Mouse (Mus musculus) common myeloid progenitor, adult 5-6 weeks (primary cell): ENCODE data around the gene Npdc1. TPM values are rescaled to one million over a fixed set of nuclear protein-coding genes. Genes with fewer than 3 reads are reported as not detected.

Experiments
- total RNA-seq: library from RNA; stranded (forward); fragments of 200-1000, 187-1606 nt; gene quantifications from 2 replicates; pipeline ENCODE4 v1.2.3, GENCODE M21; 2017

Npdc1 gene
- total RNA-seq, 1 experiment from 2014 or later: 0.64 TPM

Other genes starting within 250 kb of the Npdc1 start
- 0.39 and 2.2 TPM in 2 replicates for gene Nrarp, start 218.6 kb upstream of the Npdc1 start, total RNA-seq
- gene Tor4a, start 202.5 kb upstream of the Npdc1 start, total RNA-seq: 15.7 and 18.1 TPM in 2 replicates
- gene Nelfb, start 187.9 kb upstream of the Npdc1 start, total RNA-seq: 28.8 and 47.4 TPM in 2 replicates
- gene Stpg3, start 184.7 kb upstream of the Npdc1 start, total RNA-seq: not detected in 2 replicates
- not detected in 2 replicates for gene Fam166a, start 180.6 kb upstream of the Npdc1 start, total RNA-seq
- gene Tubb4b, start 174.6 kb upstream of the Npdc1 start, total RNA-seq: 486 and 513 TPM in 2 replicates
- not detected in 2 replicates for gene Slc34a3, start 165.0 kb upstream of the Npdc1 start, total RNA-seq
- not detected in 2 replicates for gene Rnf224, start 162.6 kb upstream of the Npdc1 start, total RNA-seq
- gene Rnf208, start 157.1 kb upstream of the Npdc1 start, total RNA-seq: 0.37 and 0.82 TPM in 2 replicates
- gene Cysrt1, start 156.9 kb upstream of the Npdc1 start, total RNA-seq: not detected in 2 replicates
- 0.50 and 0.87 TPM in 2 replicates for gene AL732309.1, start 152.5 kb upstream of the Npdc1 start, total RNA-seq
- 11.3 and 13.0 TPM in 2 replicates for gene Tmem203, start 143.9 kb upstream of the Npdc1 start, total RNA-seq
- 12.4 and 17.0 TPM in 2 replicates for gene Tprn, start 136.7 kb upstream of the Npdc1 start, total RNA-seq
- 65.1 and 73.3 TPM in 2 replicates for gene Ssna1, start 126.9 kb upstream of the Npdc1 start, total RNA-seq
- 35.1 and 53.1 TPM in 2 replicates for gene Anapc2, start 126.9 kb upstream of the Npdc1 start, total RNA-seq
- not detected in 2 replicates for gene Tmem210, start 111.2 kb upstream of the Npdc1 start, total RNA-seq
- gene Lrrc26, start 109.4 kb upstream of the Npdc1 start, total RNA-seq: not detected in 2 replicates
- gene Grin1, start 80.2 kb upstream of the Npdc1 start, total RNA-seq: not detected in 2 replicates
- gene Man1b1, start 67.0 kb upstream of the Npdc1 start, total RNA-seq: 40.8 and 41.3 TPM in 2 replicates
- 13.3 and 19.2 TPM in 2 replicates for gene Dpp7, start 43.0 kb upstream of the Npdc1 start, total RNA-seq
- 8.5 and 8.9 TPM in 2 replicates for gene Uap1l1, start 33.7 kb upstream of the Npdc1 start, total RNA-seq
- gene Sapcd2, start 27.0 kb upstream of the Npdc1 start, total RNA-seq: 15.1 and 17.4 TPM in 2 replicates
- not detected in 2 replicates for gene Entpd2, start 3.5 kb upstream of the Npdc1 start, total RNA-seq
- 23.5 and 27.8 TPM in 2 replicates for gene Fut7, start 23.9 kb downstream of the Npdc1 start, total RNA-seq
- gene Abca2, start 29.4 kb downstream of the Npdc1 start, total RNA-seq: 31.5 and 49.9 TPM in 2 replicates
- not detected in 2 replicates for gene Clic3, start 57.5 kb downstream of the Npdc1 start, total RNA-seq
- gene Paxx, start 61.7 kb downstream of the Npdc1 start, total RNA-seq: 19.8 and 29.1 TPM in 2 replicates
- gene Ptgds, start 70.7 kb downstream of the Npdc1 start, total RNA-seq: 4.1 TPM in 1 of 2 replicates, not detected in the other
- gene Lcn12, start 94.6 kb downstream of the Npdc1 start, total RNA-seq: not detected in 2 replicates
- gene Fbxw5, start 101.4 kb downstream of the Npdc1 start, total RNA-seq: 16.6 and 21.4 TPM in 2 replicates
- gene C8g, start 102.4 kb downstream of the Npdc1 start, total RNA-seq: 0.19 and 2.7 TPM in 2 replicates
- gene Traf2, start 147.6 kb downstream of the Npdc1 start, total RNA-seq: 11.5 and 15.8 TPM in 2 replicates
- 57.2 and 84.7 TPM in 2 replicates for gene Edf1, start 158.5 kb downstream of the Npdc1 start, total RNA-seq
- 3.4 TPM in 1 of 2 replicates, not detected in the other for gene Mamdc4, start 175.5 kb downstream of the Npdc1 start, total RNA-seq
- gene Phpt1, start 175.9 kb downstream of the Npdc1 start, total RNA-seq: 33.5 and 40.8 TPM in 2 replicates
- gene Ajm1, start 182.4 kb downstream of the Npdc1 start, total RNA-seq: 0.55 TPM in 1 of 2 replicates, not detected in the other
- gene Rabl6, start 209.2 kb downstream of the Npdc1 start, total RNA-seq: 78.2 and 83.9 TPM in 2 replicates
- gene Ccdc183, start 218.3 kb downstream of the Npdc1 start, total RNA-seq: not detected in 2 replicates
- gene Tmem141, start 222.7 kb downstream of the Npdc1 start, total RNA-seq: 6.4 and 23.9 TPM in 2 replicates
- gene Fcna, start 228.7 kb downstream of the Npdc1 start, total RNA-seq: 1.6 and 2.4 TPM in 2 replicates